Mouse (Mus musculus) neural tube, embryonic 10.5 days (tissue): ENCODE measurements at regions not wholly inside any gene's neighbourhood (a gene's known extent, or its start where the extent isn't known, plus 50 kb on each side); places are given as distances from the start of the nearest gene placed in this dataset.
A peak's percentile ranks its signal among the peaks of the same experiment; 100 is the strongest.

ENCODE experiments used
- DNase-seq: peaks from one replicate; pipeline ENCODE4 v3.0.0-alpha.2; 2017; ENCODE audit warnings: low spot score; ENCODE audit errors: extremely low spot score

GRCm38 (mm10) chr15:103102068-103102840 lies 64.6 kb downstream of the Smug1 start:
- DNase-seq, result peak; percentile 85

DNA sequence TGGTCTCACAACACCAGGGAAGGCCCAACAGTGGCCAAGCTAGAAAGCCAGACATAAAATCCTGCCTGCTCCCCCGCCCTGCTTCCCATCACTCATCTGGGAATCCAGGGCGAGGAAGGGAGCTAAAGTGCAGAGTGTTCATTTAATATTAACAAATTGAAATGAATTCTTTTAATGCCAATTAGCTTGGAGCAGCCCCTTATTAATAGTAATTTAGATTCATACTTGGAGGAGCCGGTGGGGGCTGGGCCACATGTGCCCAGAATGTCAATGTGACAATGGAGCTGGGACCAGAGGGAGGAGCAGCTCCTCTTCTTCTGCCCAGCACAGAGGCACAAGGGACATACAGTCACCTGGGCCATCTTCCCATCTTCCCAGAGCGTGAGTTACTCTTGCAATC lies 66.8 kb downstream of the Smug1 start:
- DNase-seq, result no peak

DNA sequence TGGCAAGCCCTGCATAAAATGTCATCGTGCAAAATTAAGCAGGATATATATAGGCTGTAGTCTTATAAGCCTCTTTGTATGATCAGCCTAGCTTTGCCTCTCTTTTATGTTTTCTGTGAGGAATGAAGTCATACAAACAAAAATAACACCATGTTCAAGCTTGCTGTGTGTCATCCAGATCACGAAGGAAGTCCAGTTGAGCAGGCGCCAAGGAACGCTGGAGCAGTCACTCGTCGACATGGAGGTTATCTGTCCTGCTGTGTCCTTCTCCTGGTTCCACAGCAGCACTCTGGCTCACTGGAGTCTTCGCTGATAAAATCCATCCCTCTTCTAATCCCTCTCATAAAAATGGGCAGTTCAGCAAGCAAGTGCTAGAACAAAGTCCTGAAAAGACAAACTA lies 72.4 kb downstream of the Smug1 start:
- no peak for DNase-seq

- DNase-seq, result no peak
Measured at GRCm38 (mm10) chr15:103093655-103094054, 73.2 kb downstream of the Smug1 start.

DNA sequence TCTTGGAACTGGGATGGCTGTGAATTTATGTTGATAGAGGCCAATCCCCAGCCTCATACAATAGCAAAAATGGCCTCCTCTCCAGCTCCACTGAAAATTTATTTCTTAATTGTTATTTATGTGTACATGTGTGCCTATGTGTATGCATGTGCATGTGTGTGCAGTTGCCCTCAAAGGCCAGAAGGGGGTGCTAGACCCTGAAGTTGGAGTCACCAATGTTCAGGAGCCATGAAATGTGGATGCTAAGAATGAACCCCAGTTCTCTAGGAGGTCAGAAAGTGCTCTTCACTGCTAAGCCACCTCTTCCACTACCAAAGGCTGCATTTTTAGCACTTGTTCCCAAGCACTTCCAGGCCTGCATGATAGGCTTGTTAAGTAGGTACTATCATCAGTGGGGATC lies 73.8 kb downstream of the Hoxc4 start:
- DNase-seq, result no peak

- DNase-seq, result no peak
Measured at GRCm38 (mm10) chr15:103090280-103091164, 71.8 kb downstream of the Hoxc4 start.

- DNase-seq, result no peak
Measured at GRCm38 (mm10) chr15:103089852-103090251, 71.1 kb downstream of the Hoxc4 start.

- no peak for DNase-seq
Measured at GRCm38 (mm10) chr15:103089440-103089839, 70.7 kb downstream of the Hoxc4 start.

GRCm38 (mm10) chr15:103087204-103087603 lies 68.5 kb downstream of the Hoxc4 start:
- DNase-seq, result no peak

DNA sequence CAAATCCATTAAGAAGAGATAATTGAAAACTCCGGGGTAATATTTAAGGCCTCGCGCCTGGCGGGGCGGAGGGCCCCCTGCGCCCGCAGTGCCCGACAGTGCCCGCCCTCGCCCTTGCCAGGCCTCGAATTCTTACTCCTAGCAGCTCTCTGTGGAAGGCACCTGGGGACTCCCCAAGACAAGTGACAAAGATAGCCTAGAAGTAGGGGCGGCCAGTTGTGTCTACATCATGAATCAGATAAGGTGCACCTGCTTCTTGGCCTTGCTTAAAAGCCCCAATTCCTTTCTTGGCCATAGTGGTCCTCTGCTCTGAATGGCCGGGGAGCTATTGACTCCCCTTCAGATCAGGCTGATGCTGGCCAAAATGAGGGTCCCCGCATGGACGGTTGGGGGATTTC lies 67.9 kb downstream of the Hoxc4 start:
- no peak for DNase-seq
